Mouse (Mus musculus): ENCODE results near the gene Gspt1.

The Gspt1 gene

DNA sequence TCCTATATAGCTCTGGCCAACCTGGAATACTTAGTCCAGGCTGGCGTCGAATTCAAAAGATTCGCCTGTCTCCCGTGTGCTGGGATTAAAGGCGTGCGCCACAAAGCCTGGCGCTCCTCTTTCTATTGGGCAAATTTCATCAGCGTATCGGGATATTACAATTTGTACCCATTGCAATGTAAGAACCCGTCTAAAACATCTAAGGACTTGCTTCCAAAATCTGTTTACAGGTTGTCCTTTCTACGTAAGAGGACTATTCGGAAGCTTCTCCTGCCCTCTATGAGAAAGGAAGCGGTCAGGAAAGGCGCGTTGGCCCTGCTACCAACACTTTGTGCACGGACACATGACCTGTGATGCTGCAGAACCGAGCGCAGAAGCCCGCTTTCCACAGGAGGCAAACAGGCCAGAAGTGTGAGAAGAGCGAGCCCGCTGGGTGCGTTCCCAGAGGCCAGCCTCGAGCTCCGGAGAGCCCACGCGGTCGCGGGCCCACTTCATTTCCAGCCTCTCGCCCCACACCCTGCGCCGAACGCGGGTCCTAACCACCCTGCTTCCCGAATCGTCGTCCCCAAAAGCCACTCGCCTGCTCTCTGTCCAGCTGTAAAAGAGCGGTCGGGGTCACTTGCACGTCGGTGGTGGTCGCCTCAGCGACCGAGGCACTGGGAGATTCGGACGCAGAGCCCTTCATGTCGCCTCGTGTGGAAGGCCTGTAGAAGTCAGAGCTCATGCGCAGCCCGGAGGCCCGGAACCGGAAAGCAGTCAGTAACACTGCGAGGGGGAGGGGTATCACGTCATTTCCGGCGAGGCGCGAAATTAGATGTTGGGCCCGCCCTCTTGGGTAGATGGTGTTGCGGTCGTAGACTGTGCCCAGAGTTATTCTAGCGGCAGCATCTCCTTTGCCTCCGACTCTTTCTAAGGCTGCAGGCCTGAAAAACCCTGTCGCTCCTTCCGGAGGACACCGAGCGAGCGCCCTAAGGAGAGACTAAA lies 51.3 kb downstream of the Gspt1 start, which contains the start of gene Rsl1d1:
Rsl1d1 (minus strand) TSS at position 761 of the 984 bp plus-strand sequence.
- DNase-seq, result peak; percentile 93

DNA sequence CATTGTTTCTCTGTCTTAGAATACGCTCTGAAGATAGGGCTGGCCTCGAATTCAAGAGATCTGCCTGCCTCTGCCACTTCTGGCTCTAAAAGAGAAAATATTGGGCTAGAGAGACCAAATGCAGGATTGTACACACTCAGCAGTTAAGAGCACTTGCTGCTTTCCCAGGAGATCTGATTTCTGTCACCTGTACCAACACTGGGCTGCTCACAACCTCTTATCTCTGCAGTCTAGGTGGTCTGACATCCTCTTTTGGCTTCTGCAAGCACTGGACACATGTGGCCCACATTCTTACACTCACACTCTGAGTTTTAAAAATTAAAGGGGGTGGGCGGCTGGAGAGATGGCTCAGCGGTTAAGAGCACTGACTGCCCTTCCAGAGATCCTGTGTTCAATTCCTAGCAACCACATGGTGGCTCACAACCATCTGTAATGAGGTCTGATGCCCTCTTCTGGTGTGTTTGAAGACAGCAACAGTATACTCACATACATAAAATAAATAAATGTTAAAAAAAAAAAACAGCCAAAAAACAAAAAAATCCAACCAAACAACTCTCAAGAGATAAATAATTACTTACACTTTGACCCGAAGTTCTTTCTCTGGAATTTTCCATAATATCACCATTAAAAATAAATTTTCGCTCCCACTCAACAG lies 52.3 kb downstream of the Gspt1 start:
- no peak for DNase-seq

- no peak for DNase-seq
Observed at GRCm38 (mm10) chr16:11200247-11200646, 53.9 kb downstream of the Gspt1 start.

DNA sequence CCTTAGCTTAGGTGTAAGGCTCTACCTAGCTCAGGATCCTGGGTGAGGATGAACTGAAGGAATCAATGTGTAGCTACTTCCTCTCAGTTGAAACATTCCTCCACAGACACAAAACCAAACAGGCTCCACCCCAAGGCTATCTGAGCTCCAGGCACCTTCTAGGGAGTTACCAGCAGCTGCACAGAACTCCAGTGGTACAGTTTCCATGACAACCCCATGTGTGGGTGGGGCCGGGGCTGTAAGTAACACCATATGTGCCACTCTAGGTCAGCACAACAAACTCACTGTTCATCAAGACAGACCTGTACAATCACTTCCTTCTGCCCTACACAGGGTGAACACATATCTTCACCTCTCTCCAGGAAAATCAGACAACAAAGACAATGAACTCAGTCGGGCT lies 55.7 kb downstream of the Gspt1 start:
- no peak for DNase-seq

DNA sequence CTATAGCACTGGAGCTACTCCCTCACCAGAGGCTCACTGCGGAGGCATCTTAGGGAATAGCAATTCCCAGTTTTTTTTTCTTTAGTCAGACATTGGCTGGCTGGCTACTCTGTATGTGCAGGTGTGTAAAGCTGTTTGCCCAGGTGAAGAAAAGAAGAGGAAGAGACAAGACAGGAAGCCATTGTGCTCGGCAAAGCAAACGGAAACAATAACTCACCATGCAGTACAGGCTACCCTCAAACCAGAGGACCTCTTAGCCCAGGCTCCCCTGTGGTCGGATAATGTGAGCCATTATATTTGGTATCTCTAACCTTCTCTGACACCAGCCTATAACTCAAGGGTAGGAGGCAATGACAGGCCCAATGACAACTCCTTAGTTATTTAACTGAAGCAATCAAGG lies 57.1 kb downstream of the Gspt1 start:
- no peak for DNase-seq

DNA sequence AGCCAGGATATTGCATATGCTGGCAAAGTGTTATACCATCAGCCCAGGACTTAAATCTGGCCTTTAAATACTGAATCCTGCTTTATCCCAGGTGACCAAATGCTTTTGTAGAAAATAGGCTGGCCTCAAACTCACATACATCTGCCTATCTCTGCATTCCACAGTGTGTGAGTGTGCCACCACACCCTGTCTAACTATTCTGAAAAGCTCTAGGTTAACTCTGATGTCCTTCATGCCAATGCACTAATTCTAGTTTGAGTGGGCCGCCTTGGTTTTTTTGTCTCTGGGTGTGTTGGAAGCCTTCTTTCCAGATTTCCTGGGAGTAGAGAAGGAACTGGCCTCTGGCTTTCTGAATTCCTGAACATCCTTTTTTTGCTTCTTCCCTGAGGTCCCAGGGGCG lies 60.9 kb downstream of the Gspt1 start:
- DNase-seq, result no peak

DNA sequence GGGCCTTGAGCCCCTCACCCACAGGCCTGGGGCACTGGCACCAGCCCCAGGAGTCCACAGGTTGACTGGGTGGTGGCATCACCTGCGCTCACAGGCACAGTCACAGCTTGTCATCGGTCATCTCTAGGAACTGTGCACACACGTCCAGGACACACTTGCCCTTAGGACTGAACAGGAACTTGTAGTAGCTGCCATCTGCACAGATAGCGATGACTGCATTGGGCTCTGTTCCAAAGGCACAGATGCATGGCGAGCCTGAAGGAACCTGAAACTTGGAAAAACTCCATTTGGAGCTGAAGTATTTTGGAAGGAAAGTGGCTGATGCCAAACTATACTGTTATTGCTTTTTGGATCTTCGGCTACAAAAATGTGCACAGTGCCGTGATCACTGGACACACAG lies 64.0 kb downstream of the Gspt1 start:
- peak; percentile 21 for DNase-seq

DNA sequence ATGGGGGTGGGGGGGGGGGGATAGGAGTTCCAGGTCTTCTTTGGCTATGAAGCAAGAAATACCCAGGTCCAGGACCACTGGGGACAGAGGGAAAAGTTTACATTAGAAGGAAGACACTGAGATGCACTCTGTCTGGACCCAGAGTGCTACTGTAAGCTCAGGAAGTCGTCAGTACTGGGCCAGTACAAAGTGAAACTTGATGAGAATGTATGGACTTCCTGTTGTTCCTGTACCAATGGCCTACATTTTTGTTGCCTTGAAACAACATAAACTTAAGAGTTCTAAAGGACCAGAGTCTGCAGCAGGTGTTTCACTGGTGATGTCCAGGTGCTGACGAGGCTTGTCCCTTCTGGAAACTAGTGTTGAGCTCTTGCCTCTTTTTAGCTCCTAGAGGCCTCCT lies 76.7 kb downstream of the Gspt1 start:
- no peak for DNase-seq

- DNase-seq, result no peak
Observed at GRCm38 (mm10) chr16:11176884-11177244, 77.3 kb downstream of the Gspt1 start.

DNA sequence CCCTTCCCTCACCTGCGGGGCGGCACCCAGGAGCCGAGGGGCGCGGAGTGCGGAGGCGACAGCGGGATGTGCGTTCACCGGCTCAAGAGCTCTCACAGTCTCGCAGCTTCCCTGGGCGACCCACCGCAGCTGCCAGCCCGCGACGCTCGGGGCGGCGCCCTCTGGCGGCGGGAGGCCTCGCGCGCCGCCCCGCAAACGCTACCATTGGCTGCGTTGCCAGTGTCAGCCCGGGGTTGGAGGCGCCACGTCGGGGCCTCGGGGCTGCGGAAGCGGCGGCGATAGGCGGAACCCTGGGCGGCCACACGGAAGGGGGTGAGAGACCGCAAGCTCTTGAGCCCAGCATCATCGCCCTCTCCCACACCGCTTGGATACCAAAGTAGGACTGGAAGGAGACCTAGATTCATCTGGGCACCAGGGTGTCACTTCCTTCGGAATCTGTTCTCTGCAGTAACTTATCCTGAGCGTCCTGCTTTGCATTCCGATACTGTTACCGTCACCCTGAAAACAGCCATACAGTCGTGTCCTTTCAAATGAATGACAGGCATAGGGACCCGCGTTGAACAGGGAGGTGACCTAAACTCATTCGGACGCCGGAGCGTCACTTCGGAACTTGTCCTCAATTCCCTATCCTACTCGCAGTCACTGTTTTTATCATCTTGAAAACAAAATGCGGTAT lies 77.8 kb downstream of the Gspt1 start, which contains the start of gene Zc3h7a:
Zc3h7a (minus strand) TSS at position 186 of the 676 bp plus-strand sequence.
- DNase-seq, result peak; percentile 92

GRCm38 (mm10) chr16:11175489-11176207 lies 78.5 kb downstream of the Gspt1 start:
- peak; percentile 40 for DNase-seq

GRCm38 (mm10) chr16:11175100-11175488 lies 79.0 kb downstream of the Gspt1 start:
- no peak for DNase-seq

DNA sequence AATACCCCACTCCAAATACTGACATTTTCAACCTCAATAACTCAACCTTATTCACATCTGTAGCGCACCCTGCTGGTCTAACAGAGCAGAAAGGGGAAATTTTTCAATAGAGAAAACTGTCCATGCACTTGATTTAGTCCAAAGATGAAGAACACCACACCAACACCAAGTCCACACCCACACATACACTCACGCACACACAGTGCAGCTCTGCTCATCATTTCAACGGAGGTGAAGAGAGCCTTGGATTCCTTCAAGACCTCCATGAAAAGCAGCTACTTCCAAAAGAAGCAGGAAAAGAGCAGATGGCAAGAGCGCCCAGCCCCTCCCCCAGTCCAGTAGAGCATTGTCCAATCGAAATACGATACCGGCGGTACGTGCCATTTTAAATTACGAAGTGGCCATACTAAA lies 79.4 kb downstream of the Gspt1 start:
- DNase-seq, result peak; percentile 56

- no peak for DNase-seq
Observed at GRCm38 (mm10) chr16:11171679-11172078, 82.4 kb downstream of the Gspt1 start.
